Mouse (Mus musculus) cerebellum, adult 2 months (tissue): ENCODE measurements around the gene Erg28.

Experiments used
- CTCF ChIP-seq: fragments of 200-500 bp; IDR thresholded peaks from 2 replicates; pipeline ENCODE4 v1.5.1; 2011; ENCODE audit warnings: low read depth, mild to moderate bottlenecking, control low read depth, low read length, moderate library complexity, borderline replicate concordance; ENCODE audit not compliant: insufficient read depth
- POLR2A ChIP-seq: fragments of 200-500 bp; IDR thresholded peaks from 2 replicates; pipeline ENCODE4 v1.6.1; 2011; ENCODE audit warnings: low read length, control low read depth, borderline replicate concordance; ENCODE audit not compliant: insufficient read depth

- TF ChIP-seq POLR2A (no peak), CTCF (no peak)
Measured at GRCm38 (mm10) chr12:85822051-85822450, 2.3 kb downstream of the Erg28 start.
